Mouse (Mus musculus) embryonic fibroblast, embryonic 13.5 days (primary cell): Measurements from ENCODE around the gene Uhmk1. TPM values are rescaled to one million over a fixed set of nuclear protein-coding genes. Genes with fewer than 3 reads are reported as not detected.
A peak's percentile ranks its signal among the peaks of the same experiment; 100 is the strongest.

Experiments used
- H3K27ac ChIP-seq: 2 replicates; pipeline ENCODE4 v1.5.1; 2012; ENCODE audit warnings: low read length, control low read depth, inconsistent platforms; ENCODE audit not compliant: insufficient read depth
- H3K4me1 ChIP-seq: 2 replicates; pipeline ENCODE4 v1.6.1; 2011; ENCODE audit warnings: low read length; ENCODE audit not compliant: control insufficient read depth, insufficient read depth
- H3K4me3 ChIP-seq: 2 replicates; pipeline ENCODE4 v1.5.1; 2011; ENCODE audit warnings: mild to moderate bottlenecking, control low read depth, low read length; ENCODE audit not compliant: insufficient read depth
- CTCF ChIP-seq: IDR thresholded peaks from 2 replicates; pipeline ENCODE4 v1.5.1; 2011; ENCODE audit warnings: mild to moderate bottlenecking, control low read depth, low read length, moderate library complexity, borderline replicate concordance; ENCODE audit not compliant: insufficient read depth
- POLR2A ChIP-seq: IDR thresholded peaks from 2 replicates; pipeline ENCODE4 v1.6.1; 2011; ENCODE audit warnings: low read depth, mild to moderate bottlenecking, control low read depth, low read length, moderate library complexity
- polyA plus RNA-seq: library from polyadenylated mRNA; stranded (reverse); fragments of >200 nt; gene quantifications from 2 replicates; pipeline ENCODE4 v1.2.4, GENCODE M21; 2011; ENCODE audit warnings: low read depth; ENCODE audit not compliant: missing spikeins, insufficient read length

The Uhmk1 gene
- polyA plus RNA-seq, 1 experiment, result 42.9 TPM

GRCm38 (mm10) chr1:170159707-170160106, 55.5 kb downstream of the Uhmk1 start:
- TF ChIP-seq CTCF, result no peak
- no peak for TF ChIP-seq POLR2A
- Histone ChIP-seq H3K4me1 (no peaks in the 10 kb centered on the region), H3K27ac (no peak overlapping the region), H3K4me3 (no peak overlapping the region)

- TF ChIP-seq POLR2A (no peak), CTCF (no peak)
- Histone ChIP-seq H3K4me1 (no peaks in the 10 kb centered on the region), H3K27ac (no peak overlapping the region), H3K4me3 (no peak overlapping the region)
Measured at GRCm38 (mm10) chr1:170155761-170156160, 59.4 kb downstream of the Uhmk1 start.

- Histone ChIP-seq H3K4me1 (no peaks in the 10 kb centered on the region), H3K27ac (no peak overlapping the region), H3K4me3 (no peak overlapping the region)
- no peak for TF ChIP-seq CTCF
Measured at GRCm38 (mm10) chr1:170155298-170155697, 59.9 kb downstream of the Uhmk1 start.

- TF ChIP-seq CTCF (no peak), POLR2A (no peak)
- Histone ChIP-seq H3K27ac (no peak overlapping the region), H3K4me3 (no peak overlapping the region), H3K4me1 (no peaks in the 10 kb centered on the region)
Measured at GRCm38 (mm10) chr1:170153986-170154385, 61.2 kb downstream of the Uhmk1 start.

GRCm38 (mm10) chr1:170152552-170152951, 62.6 kb downstream of the Uhmk1 start:
- Histone ChIP-seq H3K27ac (no peak overlapping the region), H3K4me3 (no peak overlapping the region), H3K4me1 (peaks cover 5% of the 10 kb centered on the region)
- TF ChIP-seq CTCF (no peak), POLR2A (no peak)

- no peak for TF ChIP-seq POLR2A
- TF ChIP-seq CTCF, result no peak
- Histone ChIP-seq H3K27ac (no peak overlapping the region), H3K4me3 (no peak overlapping the region), H3K4me1 (peaks cover 7% of the 10 kb centered on the region)
Measured at GRCm38 (mm10) chr1:170150870-170151269, 64.3 kb downstream of the Uhmk1 start.

- TF ChIP-seq CTCF (no peak), POLR2A (no peak)
- no peak overlapping the region for H3K27ac ChIP-seq
- no peak overlapping the region for H3K4me3 ChIP-seq
- H3K4me1 ChIP-seq, result peaks cover 12% of the 10 kb centered on the region
Measured at GRCm38 (mm10) chr1:170149756-170150155, 65.4 kb downstream of the Uhmk1 start.

- TF ChIP-seq CTCF, result no peak
- TF ChIP-seq POLR2A, result no peak
- no peak overlapping the region for H3K4me3 ChIP-seq
Measured at GRCm38 (mm10) chr1:170148536-170148935, 66.7 kb downstream of the Uhmk1 start.

GRCm38 (mm10) chr1:170147651-170148448, 67.3 kb downstream of the Uhmk1 start:
- Histone ChIP-seq H3K4me3 (no peak overlapping the region), H3K27ac (peak overlapping the region; percentile 49), H3K4me1 (peaks cover 12% of the 10 kb centered on the region)
- TF ChIP-seq POLR2A (no peak), CTCF (no peak)

More at GRCm38 (mm10) chr1:170148536-170148935, 66.7 kb downstream of the Uhmk1 start:
- Histone ChIP-seq H3K4me1 (peaks cover 12% of the 10 kb centered on the region), H3K27ac (no peak overlapping the region)

GRCm38 (mm10) chr1:170145606-170146005, 69.6 kb downstream of the Uhmk1 start:
- Histone ChIP-seq H3K4me3 (no peak overlapping the region), H3K27ac (peak overlapping the region; percentile 41; the same call in 1 of the 2 replicates), H3K4me1 (peaks cover 12% of the 10 kb centered on the region)
- no peak for TF ChIP-seq CTCF
- no peak for TF ChIP-seq POLR2A

Other genes with a start within 250 kb of the Uhmk1 start
- gene Hsd17b7, start 246.2 kb downstream of the Uhmk1 start, polyA plus RNA-seq, result 33.7 and 49.1 TPM in 2 replicates
- gene Ddr2, start 104.6 kb downstream of the Uhmk1 start, polyA plus RNA-seq, result 254 and 299 TPM in 2 replicates
- 56.9 and 59.0 TPM in 2 replicates for gene Uap1, start 40.4 kb downstream of the Uhmk1 start, polyA plus RNA-seq
- gene Sh2d1b2, start 17.4 kb upstream of the Uhmk1 start, polyA plus RNA-seq, result not detected in 2 replicates
- gene Sh2d1b1, start 61.9 kb upstream of the Uhmk1 start, polyA plus RNA-seq, result 0.19 and 0.75 TPM in 2 replicates
- 0.89 and 1.5 TPM in 2 replicates for gene Gm7694, start 90.9 kb upstream of the Uhmk1 start, polyA plus RNA-seq
- not detected in 2 replicates for gene Spata46, start 93.4 kb upstream of the Uhmk1 start, polyA plus RNA-seq